Mouse (Mus musculus): ENCODE measurements around the gene Dnajb2.

DNA sequence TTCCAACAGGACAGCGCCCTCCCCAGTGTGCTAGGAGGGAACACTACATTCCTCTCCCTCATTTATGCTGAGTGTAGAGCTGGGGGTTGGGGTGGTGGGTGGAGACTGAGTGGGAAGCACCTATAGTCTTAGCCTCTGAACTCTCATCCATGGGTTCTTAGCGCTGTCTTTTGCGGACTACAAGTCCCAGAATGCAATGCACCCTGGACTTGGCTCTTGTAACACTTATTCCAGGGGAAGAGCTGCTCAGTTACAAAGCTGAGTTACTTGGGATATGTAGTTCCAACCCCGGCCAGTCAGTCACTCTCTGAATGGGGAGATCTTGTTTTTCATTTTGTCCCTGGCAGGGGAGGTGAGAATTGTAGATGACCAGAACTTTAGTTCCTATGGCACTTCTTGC, 8.6 kb downstream of the Dnajb2 start:
- TF ChIP-seq POLR2A (IDR thresholded peaks at IDR 0.05; ENCODE audit: insufficient read depth, low read depth, low read length): no peak
- TF ChIP-seq EP300 (IDR thresholded peaks at IDR 0.05; ENCODE audit: insufficient read depth, low read depth, low read length): no peak

All from heart, adult 2 months (tissue).